Mouse (Mus musculus) T-helper 1 cell (primary cell): ENCODE measurements around the gene Aqp1.

Experiments used
- in situ Hi-C: fragments of 300-600 bp; cut with MboI, MseI; formaldehyde crosslinking; loops from one replicate; pipeline ENCODE4 v1.15.1; 2025; ENCODE audit warnings: high pct_unique_total_duplicates

Aqp1 gene

GRCm38 (mm10) chr6:55335989-55336514 lies at the start of gene Aqp1:
Gene Aqp1 (plus strand): TSS chr6:55336432.
- in situ Hi-C loops = no loop called here

GRCm38 (mm10) chr6:55288007-55288602 lies 48.1 kb upstream of the Aqp1 start:
- in situ Hi-C loops = loop anchor here (5.0 kb wide), 1 partner anchor 66 kb away; no protein-coding TSS in a partner anchor

- in situ Hi-C loops = no loop called here
These were observed 41.6 kb upstream of the Aqp1 start for GRCm38 (mm10) chr6:55294549-55295131.

GRCm38 (mm10) chr6:55295325-55295724 lies 40.9 kb upstream of the Aqp1 start:
- in situ Hi-C loops = no loop called here

- in situ Hi-C loops = no loop called here
These were observed 36.8 kb upstream of the Aqp1 start for GRCm38 (mm10) chr6:55299482-55299881.

GRCm38 (mm10) chr6:55299917-55300316 lies 36.3 kb upstream of the Aqp1 start:
- in situ Hi-C loops = no loop called here

GRCm38 (mm10) chr6:55300704-55301103 lies 35.5 kb upstream of the Aqp1 start:
- in situ Hi-C loops = no loop called here

- in situ Hi-C loops = no loop called here
These were observed 26.1 kb upstream of the Aqp1 start for GRCm38 (mm10) chr6:55310179-55310578.

- in situ Hi-C loops = no loop called here
These were observed 24.3 kb upstream of the Aqp1 start for GRCm38 (mm10) chr6:55311962-55312361.

GRCm38 (mm10) chr6:55313893-55314292 lies 22.3 kb upstream of the Aqp1 start:
- in situ Hi-C loops = no loop called here

- in situ Hi-C loops = no loop called here
These were observed 21.6 kb upstream of the Aqp1 start for GRCm38 (mm10) chr6:55314628-55315027.

- in situ Hi-C loops = no loop called here
These were observed 17.6 kb upstream of the Aqp1 start for GRCm38 (mm10) chr6:55318597-55318996.

- in situ Hi-C loops = no loop called here
These were observed 16.4 kb upstream of the Aqp1 start for GRCm38 (mm10) chr6:55319585-55320551.

- in situ Hi-C loops = no loop called here
These were observed 15.3 kb upstream of the Aqp1 start for GRCm38 (mm10) chr6:55320894-55321293.

GRCm38 (mm10) chr6:55321518-55321917 lies 14.7 kb upstream of the Aqp1 start:
- in situ Hi-C loops = no loop called here

GRCm38 (mm10) chr6:55322980-55323379 lies 13.3 kb upstream of the Aqp1 start:
- in situ Hi-C loops = no loop called here

GRCm38 (mm10) chr6:55323908-55324634 lies 12.2 kb upstream of the Aqp1 start:
- in situ Hi-C loops = no loop called here

GRCm38 (mm10) chr6:55324785-55325184 lies 11.4 kb upstream of the Aqp1 start:
- in situ Hi-C loops = no loop called here

- in situ Hi-C loops = no loop called here
These were observed 9.9 kb upstream of the Aqp1 start for GRCm38 (mm10) chr6:55326299-55326698.

- in situ Hi-C loops = no loop called here
These were observed 8.9 kb upstream of the Aqp1 start for GRCm38 (mm10) chr6:55327326-55327725.

GRCm38 (mm10) chr6:55328179-55328578 lies 8.1 kb upstream of the Aqp1 start:
- in situ Hi-C loops = no loop called here

- in situ Hi-C loops = no loop called here
These were observed 4.9 kb upstream of the Aqp1 start for GRCm38 (mm10) chr6:55331315-55331714.
